Mouse (Mus musculus) lung, postnatal 4 days (tissue): Measurements from ENCODE around the gene Ralgps1.

Experiments used
- DNase-seq, 2 experiments: peaks; one replicate each; pipeline ENCODE4 v3.0.0; 2021

The Ralgps1 gene

GRCm38 (mm10) chr2:33272665-33273439 is 98.4 kb downstream of the Ralgps1 start:
- DNase-seq: peak in 1 of 2 experiments; percentile 56

- DNase-seq: no peak
Observed at GRCm38 (mm10) chr2:33271511-33271910, 99.8 kb downstream of the Ralgps1 start.

- DNase-seq: no peak
Observed at GRCm38 (mm10) chr2:33270569-33270968, 100.7 kb downstream of the Ralgps1 start.

GRCm38 (mm10) chr2:33269132-33269493 is 102.2 kb downstream of the Ralgps1 start:
- no peak for DNase-seq

- no peak for DNase-seq
Observed at GRCm38 (mm10) chr2:33268384-33269131, 102.7 kb downstream of the Ralgps1 start.

GRCm38 (mm10) chr2:33267075-33267474 is 104.2 kb downstream of the Ralgps1 start:
- DNase-seq: no peak

- DNase-seq: no peak
Observed at GRCm38 (mm10) chr2:33265793-33266192, 105.5 kb downstream of the Ralgps1 start.

GRCm38 (mm10) chr2:33261475-33261874 is 109.8 kb downstream of the Ralgps1 start:
- DNase-seq: no peak

- DNase-seq: no peak
Observed at GRCm38 (mm10) chr2:33260772-33261171, 110.5 kb downstream of the Ralgps1 start.

- DNase-seq: no peak
Observed at GRCm38 (mm10) chr2:33256769-33257537, 114.3 kb downstream of the Ralgps1 start.

- DNase-seq: no peak
Observed at GRCm38 (mm10) chr2:33254318-33254985, 116.8 kb downstream of the Ralgps1 start.

GRCm38 (mm10) chr2:33253572-33254190 is 117.6 kb downstream of the Ralgps1 start:
- no peak for DNase-seq

- DNase-seq: no peak
Observed at GRCm38 (mm10) chr2:33252751-33253150, 118.5 kb downstream of the Ralgps1 start.

GRCm38 (mm10) chr2:33249922-33250633 is 121.2 kb downstream of the Ralgps1 start:
- DNase-seq: no peak

- DNase-seq: no peak
Observed at GRCm38 (mm10) chr2:33248549-33248948, 122.7 kb downstream of the Ralgps1 start.

- DNase-seq: no peak
Observed at GRCm38 (mm10) chr2:33246841-33247240, 124.4 kb downstream of the Ralgps1 start.

GRCm38 (mm10) chr2:33245350-33245749 is 125.9 kb downstream of the Ralgps1 start:
- DNase-seq: no peak

GRCm38 (mm10) chr2:33244880-33245279 is 126.4 kb downstream of the Ralgps1 start:
- no peak for DNase-seq

- no peak for DNase-seq
Observed at GRCm38 (mm10) chr2:33237581-33237980, 133.7 kb downstream of the Ralgps1 start.

GRCm38 (mm10) chr2:33234848-33235247 is 136.4 kb downstream of the Ralgps1 start:
- no peak for DNase-seq

GRCm38 (mm10) chr2:33233856-33234255 is 137.4 kb downstream of the Ralgps1 start:
- no peak for DNase-seq
